Mouse (Mus musculus): ENCODE results near the gene Gm49380.
"Not testable (repeated sequence)": the region's sequence is repeated elsewhere in the genome, so short reads cannot be mapped to it uniquely, and the experiment has no call there.

Gm49380 gene

DNA sequence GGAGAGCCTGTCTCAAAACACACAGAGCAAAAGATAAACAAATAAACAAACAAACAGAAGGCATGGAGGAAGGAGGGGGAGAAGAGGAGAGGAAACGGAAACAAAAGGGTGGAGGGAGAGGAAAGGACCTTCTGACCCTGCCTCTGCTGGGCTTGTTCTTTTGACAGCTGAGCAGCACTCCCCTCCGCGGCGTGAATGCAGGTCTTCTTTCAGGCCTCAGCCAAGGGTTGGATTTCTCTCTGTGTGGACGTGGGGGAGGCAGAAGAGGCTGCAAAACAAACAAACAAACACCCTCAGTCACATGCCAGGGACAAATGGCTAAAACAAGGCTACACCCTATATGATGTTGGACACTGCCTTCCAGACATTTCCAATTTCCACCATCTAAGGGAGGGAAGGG lies 11.7 kb upstream of the Gm49380 start:
- no peak for DNase-seq (ENCODE audit: low spot score in 2 of 2)

DNA sequence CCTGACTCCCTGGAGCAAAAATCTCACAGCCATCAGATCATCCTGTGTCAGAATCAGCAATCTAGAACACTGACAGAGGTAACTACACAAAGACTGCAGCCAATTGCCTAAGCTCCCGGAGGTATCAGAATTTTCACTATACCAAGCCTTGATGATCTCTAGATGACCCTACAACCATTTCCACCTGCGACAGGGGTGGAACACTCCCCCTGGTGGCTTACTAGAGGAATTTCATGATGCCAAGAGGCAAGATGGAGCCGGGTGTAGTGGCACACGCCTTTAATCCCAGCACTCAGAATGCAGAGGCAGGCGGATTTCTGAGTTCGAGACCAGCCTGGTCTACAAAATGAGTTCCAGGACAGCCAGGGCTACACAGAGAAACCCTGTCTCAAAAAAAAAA lies 11.0 kb upstream of the Gm49380 start:
- no peak for DNase-seq (ENCODE audit: low spot score in 2 of 2)

DNA sequence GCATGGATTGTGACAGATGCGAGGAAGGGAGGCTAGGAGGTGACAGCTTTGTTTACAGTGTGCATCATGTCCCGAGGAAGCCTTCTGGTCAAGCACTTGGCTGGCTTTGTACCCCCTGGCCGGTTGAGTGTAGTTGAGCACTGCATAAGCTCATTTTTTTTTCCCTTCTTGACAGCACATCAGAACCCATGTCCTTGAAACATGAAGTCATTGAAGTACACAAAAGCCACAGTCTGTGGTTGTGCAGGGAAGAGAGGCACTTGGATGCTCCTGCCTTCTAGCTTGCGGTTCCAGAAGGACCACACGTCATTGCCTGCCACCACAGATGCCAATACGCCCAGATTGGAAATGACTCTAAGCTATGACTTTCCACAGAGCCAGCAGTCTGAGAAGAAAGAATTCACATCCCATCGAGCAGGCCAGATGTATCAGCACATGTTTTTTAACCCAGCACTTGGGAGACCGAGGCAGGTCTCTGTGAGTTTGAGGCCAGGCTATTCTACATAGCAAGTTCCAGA lies 6.7 kb upstream of the Gm49380 start:
- DNase-seq (ENCODE audit: low spot score in 2 of 2) = no peak

DNA sequence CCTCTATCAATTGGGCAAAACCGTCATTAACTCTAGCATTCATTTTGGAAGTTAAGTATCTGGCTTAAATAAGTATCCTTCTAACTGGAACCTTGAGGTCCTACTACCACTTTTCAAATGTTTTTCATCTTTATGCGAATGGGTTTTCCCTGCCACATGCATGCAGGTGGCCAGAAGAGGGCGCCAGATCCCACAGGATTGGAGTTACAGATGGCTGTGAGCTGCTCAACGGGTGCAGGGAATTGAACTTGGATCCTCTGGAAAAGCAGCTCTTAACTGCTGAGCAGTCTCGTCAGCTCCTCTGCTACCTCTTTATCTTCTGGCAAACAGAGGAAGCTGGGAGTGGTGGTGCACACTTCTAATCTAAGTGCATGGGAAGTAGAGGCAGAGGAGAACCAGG lies 5.7 kb upstream of the Gm49380 start:
- peak in 1 of 2 experiments; percentile 45 for DNase-seq (ENCODE audit: low spot score in 2 of 2)

DNA sequence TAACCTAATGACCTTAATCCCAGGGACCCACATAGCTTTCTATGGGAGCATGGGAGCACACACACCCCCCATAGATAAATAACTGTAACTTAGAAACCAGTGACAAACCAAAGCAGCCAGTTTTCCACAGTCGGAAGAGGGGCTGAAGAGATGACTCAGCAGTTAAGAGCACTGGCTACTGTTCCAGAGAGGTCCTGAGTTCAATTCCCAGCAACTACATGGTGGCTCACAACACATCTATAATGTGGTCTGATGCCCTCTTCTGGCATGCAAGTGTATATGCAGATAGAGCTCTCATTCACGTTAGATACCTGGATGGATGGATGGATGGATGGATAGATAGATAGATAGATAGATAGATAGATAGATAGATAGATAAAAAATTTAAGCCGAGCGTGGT lies 2.9 kb upstream of the Gm49380 start:
- no peak for DNase-seq (ENCODE audit: low spot score in 2 of 2)

DNA sequence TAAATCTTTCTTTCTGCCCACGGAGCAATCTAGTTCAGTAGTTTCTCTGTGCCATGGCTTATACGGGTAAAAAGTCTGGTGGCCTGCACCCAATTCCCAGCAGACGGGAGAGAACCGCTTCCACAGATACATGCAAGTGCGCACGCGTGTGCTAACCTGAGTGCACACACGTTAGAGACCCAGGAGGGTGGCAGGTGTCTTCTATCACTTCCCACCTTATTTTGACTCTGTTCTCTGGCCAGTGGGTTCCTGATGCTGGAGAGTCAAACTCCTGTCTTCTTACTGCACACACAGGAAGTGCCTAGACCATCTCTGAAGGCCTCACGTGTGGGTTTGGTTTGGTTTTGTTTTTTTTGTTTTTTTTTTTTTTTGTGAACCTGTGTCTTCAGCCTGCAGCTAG lies 2.3 kb upstream of the Gm49380 start:
- DNase-seq (ENCODE audit: low spot score in 2 of 2) = no peak

DNA sequence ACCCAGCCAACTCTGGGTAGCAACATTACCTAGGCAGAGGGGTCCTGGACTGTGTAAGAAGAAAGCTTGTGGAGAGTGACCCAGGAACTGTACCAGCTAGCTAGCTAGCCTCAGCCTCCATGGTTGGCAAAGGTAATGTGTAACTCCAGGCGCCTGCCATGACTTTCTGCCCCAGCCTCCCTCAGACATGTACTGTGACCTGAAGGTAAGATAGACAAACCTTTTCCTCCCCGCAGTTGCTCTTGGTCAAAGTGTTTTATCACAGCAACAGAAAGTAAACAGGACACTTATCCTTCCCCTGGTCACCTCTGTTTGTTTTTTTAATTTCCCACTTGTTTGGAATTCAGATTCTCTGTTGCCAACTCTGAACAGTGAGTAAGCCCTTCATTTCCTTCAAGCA lies 1.2 kb upstream of the Gm49380 start:
- DNase-seq (ENCODE audit: low spot score in 2 of 2) = no peak

DNA sequence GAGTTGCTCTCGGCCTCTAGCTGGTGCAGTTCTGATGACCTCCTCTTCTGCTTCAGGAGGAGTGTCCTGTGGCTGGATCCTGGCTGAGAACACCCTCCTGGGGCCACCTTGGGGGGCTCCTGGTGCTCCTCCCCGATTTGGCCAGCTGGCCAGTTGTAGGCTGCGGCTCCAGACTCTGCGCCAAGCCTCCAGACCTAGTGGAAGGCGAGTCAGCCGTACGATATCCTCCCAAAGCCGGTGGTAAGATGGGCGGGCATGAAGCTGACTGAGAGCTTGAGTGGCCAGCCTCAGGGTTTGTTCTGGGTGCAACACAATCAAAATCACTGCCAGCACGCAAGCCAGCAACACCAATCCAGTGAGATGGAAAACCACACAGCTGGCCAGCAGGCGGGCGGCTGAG lies 1.4 kb downstream of the Gm49380 start:
- not testable (repeated sequence) for DNase-seq (ENCODE audit: low spot score in 2 of 2)

DNA sequence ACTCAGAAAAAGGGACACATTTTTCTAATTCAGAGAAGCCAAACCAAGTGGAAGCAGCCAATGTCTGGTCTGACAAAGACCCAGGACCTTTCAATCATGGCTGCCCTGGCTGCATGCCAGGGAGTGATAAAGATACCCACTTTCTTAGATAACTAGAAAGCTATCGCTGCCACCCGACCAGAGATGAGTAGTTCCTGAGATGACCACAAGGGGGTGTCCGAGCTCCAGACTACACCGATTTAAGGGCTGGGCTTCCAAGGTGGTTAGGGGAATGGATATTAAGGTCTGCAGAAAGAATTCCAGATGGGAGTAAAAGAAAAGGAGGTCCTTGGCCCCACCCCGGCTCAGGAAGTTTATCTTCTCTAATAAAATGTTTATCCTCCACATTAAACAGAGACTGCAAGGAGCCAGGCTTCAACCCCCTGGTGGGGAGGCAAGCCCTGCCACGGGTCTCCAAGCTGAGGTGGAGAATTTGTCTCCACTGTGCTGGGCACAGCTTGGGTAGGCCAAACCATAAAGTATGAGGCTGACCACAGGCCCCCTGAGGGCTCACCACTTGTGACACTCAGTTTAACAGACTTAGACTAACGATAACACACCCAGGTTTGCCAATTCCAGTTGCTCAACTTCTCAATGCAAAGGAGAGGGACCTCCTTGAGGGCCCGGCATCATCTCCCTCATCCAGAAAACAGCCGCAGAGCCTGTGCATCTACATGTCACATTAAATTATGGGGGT lies 3.8 kb downstream of the Gm49380 start:
- DNase-seq (ENCODE audit: low spot score in 2 of 2) = peak; percentile 70 to 76

DNA sequence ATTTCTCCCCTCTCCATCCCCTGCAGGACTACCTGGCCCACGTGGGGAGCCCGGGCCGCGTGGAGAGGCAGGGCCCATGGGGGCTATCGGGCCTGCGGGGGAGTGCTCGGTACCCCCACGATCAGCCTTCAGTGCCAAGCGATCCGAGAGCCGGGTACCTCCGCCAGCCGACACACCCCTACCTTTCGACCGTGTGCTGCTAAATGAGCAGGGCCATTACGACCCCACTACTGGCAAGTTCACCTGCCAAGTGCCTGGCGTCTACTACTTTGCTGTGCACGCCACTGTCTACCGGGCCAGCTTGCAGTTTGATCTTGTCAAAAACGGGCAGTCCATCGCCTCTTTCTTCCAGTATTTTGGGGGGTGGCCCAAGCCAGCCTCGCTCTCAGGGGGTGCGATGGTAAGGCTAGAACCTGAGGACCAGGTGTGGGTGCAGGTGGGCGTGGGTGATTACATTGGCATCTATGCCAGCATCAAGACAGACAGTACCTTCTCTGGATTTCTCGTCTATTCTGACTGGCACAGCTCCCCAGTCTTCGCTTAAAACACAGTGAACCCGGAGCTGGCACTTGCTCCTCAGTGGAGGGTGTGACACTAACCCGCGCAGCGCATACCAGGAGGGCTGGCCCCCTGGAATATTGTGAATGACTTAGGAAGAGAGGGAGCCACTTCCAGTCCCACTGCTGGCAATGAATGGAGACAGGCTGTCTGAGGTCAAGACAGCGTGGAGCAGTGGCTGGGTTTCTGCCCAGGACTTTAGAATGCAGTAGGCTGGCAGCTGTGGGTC lies 4.8 kb downstream of the Gm49380 start:
- DNase-seq (ENCODE audit: low spot score in 2 of 2) = no peak

DNA sequence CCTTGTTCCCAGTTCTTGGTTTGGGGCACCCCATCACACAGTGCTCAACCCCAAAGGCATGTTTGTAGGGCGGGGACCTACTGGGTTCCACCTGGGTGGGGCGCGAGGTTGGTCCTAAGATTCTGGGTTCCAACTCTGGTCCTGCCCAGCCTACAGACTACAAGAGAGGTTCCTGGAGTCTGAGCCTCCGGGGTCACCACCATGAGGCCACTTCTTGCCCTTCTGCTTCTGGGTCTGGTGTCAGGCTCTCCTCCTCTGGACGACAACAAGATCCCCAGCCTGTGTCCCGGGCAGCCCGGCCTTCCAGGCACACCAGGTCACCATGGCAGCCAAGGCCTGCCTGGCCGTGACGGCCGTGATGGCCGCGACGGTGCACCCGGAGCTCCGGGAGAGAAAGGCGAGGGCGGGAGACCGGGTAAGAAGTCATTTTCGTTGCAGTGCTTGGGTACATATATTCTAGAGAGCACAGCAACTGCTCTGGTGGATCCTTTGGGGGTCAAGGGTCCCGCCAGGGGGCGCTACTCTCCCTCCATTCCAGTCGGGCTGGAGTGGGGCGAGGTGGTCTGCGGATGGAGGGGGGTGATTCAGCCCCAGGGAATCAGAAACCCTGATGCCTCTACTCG lies 5.6 kb downstream of the Gm49380 start:
- DNase-seq (ENCODE audit: low spot score in 2 of 2) = no peak

DNA sequence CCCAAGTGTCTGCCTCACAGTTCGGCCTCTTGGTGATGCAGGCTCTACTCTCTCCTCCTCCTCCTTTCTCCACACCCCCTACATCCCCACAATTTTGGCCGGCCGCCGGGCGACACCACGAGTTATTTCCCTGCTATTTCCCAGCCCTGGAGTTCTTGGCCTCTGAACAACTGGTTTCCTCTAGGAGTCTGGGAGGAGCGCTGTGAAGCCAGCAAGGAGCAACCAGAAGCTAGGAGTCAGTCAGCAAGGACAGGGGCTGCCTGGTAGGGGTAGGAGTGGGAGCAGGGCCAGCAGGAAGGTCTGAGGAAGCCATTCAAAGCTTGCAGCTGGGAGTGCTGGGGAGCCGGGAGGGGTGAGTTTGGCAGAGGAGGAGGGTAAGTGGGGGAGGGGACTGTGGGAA lies 6.2 kb downstream of the Gm49380 start, which contains the start of gene C1qtnf5:
TSS of gene C1qtnf5 (plus strand) at position 136 of the 400 bp plus-strand sequence.
- DNase-seq (ENCODE audit: low spot score in 2 of 2) = no peak

DNA sequence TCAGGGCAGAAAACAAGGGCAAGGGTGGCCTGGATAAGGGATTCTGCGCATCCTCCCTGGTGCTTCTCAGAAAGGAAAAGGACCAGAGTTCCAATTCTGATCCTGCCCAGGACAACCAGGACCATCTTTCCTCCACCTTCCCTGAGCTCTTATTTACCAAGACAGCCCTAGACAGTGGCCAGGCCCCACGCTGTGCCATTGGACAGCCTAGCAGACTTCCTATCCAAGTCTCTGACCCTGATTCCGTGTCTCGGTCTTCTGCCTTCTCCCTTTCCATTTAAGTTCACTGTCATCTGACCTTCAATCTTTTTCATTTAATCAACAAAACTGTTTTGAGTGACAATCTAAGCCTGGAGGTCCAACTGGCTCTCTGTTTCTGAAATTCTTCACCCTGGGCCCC lies 6.7 kb downstream of the Gm49380 start:
- no peak for DNase-seq (ENCODE audit: low spot score in 2 of 2)

DNA sequence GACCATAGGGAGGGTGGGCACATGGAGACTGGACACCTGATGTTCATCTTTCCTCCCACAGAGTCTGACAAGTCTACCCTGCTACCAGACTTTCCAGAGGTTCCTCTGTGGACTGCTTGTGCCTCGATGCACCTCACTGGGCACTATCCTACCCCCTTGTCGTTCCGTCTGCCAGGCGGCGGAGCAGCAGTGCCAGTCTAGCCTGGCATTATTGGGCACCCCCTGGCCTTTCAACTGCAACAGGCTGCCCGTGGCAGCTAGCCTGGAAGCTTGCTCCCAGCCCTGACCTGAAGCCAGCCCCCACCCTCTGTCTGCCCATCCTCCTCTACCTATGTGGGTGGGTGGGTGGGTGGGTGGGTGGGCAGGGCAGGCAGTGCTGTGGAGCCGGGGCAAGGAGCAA lies 7.1 kb downstream of the Gm49380 start:
- no peak for DNase-seq (ENCODE audit: low spot score in 2 of 2)

DNA sequence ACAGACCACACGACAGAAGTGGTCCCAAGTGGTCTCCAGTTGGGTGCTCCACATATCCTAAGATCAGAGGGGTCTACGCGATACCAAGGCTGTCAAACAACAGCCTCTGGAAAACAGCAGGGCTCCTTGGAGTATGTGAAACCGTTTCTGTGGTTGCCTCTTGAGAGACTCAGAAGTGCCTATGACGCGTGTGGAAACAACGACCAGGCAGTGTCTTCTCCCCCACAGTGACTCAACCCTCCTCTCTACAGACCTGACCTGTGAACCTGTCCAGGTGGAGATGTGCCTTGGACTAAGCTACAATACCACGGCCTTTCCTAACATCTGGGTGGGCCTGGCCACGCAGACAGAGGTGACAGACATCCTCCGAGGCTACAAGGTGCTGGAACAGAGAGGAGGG lies 7.5 kb downstream of the Gm49380 start:
- no peak for DNase-seq (ENCODE audit: low spot score in 2 of 2)

DNA sequence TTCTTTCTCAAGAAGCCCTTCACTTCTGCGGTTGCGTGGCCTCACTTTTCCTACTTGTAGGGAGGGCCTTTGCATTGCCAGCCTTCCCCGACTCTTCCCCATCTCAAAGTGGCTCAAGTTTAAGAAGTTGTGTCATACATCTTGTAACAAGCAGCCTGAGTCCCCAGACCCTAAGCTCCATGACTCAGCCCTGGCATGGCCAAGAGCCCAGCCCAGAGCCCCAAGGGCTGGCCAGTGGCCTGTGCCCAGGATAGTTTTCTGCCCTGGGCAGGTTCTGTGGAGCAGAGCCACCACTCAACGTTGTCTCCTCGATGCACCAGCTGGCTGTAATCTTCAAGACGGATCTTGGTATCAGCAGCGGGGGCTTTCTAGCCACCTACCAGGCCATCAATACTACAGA lies 8.4 kb downstream of the Gm49380 start:
- no peak for DNase-seq (ENCODE audit: low spot score in 2 of 2)

DNA sequence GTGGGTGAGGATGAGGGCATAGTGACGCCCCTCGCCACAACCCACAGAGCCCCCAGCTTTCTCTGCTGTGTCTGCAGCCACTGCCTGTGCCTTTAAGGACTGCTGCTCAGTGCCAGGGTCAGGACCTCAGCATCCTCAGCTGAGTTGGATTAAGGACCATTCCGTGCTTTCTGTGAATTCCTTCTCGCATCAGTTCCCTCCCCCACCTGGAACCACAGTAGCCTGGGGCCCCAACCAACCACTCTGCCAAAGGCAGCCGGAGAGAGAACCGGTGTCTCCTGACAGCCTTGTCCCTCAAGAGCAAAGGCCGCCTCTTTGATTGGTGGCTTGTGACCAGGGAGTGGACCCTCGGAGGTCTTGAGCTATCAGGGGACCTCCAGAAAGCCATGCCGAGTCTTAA lies 11.8 kb downstream of the Gm49380 start, which contains the start of gene Mfrp:
TSS of gene Mfrp (plus strand) at position 240 of the 400 bp plus-strand sequence.
- no peak for DNase-seq (ENCODE audit: low spot score in 2 of 2)

DNA sequence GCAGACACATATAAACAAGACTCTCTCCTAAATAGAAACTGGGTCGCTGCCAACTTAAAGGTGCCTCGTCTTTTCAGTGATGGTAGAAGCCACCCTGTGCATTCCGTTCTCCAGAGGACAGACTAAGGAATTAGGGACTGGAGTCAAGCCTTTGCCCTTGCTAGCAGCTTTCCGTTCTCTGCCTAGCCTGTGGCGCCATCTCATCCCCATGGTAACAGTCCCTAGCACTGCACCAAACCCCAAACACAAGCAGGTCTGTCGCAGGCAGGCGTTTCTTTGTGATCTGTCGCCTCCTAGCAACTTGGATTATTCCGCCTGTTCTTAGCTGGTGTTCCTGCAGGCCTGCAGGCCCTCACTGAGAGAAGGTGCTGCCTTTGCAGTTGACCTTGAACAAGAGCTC lies 16.8 kb downstream of the Gm49380 start:
- DNase-seq (ENCODE audit: low spot score in 2 of 2) = no peak

DNA sequence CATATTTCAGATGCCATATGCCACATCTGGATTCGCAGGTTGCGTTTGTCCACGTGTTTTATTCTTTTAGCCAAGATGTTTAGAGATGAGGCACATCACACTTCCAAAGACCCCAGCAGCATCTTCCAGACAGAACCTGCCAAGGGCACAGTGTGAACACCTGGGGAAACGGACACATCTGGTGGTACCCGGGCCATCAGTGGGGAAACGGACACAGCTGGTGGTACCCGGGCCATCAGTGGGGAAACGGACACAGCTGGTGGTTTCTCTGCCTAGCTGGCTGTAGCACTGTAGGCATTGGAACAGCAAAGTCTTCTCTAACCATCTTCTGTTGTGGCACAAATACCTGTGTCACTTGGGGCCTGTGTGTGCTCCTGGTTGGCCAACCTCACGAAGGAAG lies 17.5 kb downstream of the Gm49380 start:
- DNase-seq (ENCODE audit: low spot score in 2 of 2) = no peak

DNA sequence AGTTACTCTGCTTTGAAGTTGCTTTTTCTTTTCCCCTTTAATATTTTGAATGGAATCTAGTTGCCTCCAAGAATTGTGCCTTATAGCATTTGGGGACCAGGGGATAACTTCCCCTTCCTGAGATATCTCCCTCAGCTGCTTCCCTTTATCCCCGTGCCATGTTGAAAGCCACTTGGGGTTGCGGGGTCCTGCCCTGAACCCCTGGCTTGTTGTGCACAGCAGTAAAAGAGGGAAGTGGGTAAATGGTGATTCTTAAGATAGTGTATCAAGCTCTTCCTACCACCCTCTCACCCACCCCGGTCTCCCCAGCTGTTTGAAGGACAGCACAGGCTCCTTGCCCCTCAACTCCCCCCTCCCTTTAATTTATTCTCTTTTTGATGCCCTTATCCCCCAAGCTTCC lies 18.6 kb downstream of the Gm49380 start:
- no peak for DNase-seq (ENCODE audit: low spot score in 2 of 2)

DNA sequence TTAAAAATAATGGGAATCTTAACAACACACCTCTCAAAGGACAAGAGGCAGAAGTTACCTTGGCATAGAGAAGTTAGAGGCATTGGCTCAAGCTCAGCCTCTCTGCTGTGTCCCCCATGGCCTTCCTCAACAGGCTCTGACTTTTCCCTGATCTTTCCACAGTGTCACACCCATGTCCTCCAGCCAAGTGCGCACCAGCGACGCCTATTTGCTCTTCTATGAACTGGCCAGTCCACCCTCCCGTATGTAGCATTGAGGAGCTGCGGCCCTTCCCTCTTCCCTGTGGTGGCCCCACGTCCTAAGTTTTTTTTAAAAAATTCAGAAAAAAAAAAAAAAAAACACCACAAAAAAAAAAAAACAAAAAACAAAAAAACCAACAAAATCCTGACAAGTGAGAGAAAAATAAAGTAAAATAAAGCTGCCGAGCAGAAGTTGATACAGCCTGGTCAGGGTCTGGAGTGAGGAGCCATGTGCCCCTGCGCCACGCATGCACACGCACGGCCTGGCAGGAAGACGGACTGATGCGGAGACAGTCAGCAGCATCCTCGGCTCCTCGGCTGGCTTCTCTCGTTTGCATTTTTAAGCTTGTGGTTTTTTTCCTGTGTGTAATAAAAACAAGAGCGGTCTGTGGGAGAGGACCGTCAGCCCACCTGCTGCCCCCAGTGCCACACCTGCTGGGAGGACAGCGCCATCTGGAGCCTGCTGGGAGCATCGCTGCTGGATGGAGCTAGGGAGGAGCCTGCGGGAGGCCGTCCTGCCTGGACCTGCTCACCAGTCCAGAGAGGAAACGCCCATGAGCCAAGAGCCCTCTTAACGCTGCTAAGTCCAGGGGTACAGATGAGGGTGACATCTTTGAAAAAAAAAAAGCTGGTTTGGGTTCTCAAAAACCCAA lies 19.4 kb downstream of the Gm49380 start:
- peak; percentile 57 to 80 for DNase-seq (ENCODE audit: low spot score in 2 of 2)

Data from natural killer cell, adult 2 months (primary cell).